Mouse (Mus musculus): ENCODE measurements at regions not wholly inside any gene's neighbourhood (a gene's known extent, or its start where the extent isn't known, plus 50 kb on each side); places are given as distances from the start of the nearest gene placed in this dataset.

GRCm38 (mm10) chr16:85347621-85348020 is 174.1 kb upstream of the App start:
- H3K9ac ChIP-seq (replicated peaks; ENCODE audit: low read depth, low read length), result no peak overlapping the region
- no peaks in the 10 kb centered on the region for H3K36me3 ChIP-seq (ENCODE audit: control insufficient read depth, insufficient read depth, low read length)
- H3K4me1 ChIP-seq (ENCODE audit: control insufficient read depth, insufficient read depth, low read length), result no peaks in the 10 kb centered on the region
- 83% methylated on average over 4 of the region's 4 CpGs for WGBS
- no peak overlapping the region for H3K4me2 ChIP-seq (ENCODE audit: low read depth, low read length)
- H3K9me3 ChIP-seq (ENCODE audit: control insufficient read depth, low read length), result no peaks in the 10 kb centered on the region
- H3K27ac ChIP-seq (ENCODE audit: low read depth, low read length), result no peak overlapping the region
- no peak for ATAC-seq (ENCODE audit: low read depth)
- H3K4me3 ChIP-seq (ENCODE audit: low read depth, low read length), result no peak overlapping the region
- no peaks in the 10 kb centered on the region for H3K27me3 ChIP-seq (ENCODE audit: control insufficient read depth, insufficient read depth, low read length)

DNA sequence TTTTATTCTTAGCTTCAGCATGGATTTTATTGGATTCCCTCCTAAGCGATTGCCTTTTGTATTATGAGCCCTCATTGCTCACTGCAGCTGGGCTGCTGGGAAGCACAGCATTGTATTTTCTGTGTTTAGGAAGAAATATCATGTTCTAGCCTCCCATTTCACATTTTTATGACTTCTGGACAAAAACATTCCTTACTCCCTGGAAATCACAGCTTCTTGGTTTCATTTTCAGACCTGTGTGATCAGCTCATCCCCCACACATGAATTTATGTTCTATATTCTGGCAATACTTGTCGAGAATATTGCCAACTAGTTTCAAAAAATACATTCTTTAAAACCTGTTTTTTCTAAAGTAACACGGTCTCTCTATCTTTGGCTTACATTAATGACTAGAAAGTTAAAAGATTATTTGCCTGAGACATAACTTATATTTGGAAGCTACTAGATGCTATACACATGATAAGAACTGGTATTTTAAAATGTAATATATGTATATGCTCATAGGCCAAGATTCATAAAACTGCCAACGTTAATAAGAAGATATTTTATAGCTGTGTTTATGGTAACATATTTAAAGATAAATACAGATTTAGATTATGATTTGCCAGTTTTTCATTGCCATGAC is 163.0 kb upstream of the App start:
- 81% methylated on average over 4 of the region's 4 CpGs for WGBS
- Histone ChIP-seq H3K27ac (ENCODE audit: low read depth, low read length) (no peak overlapping the region), H3K9me3 (ENCODE audit: control insufficient read depth, low read length) (no peaks in the 10 kb centered on the region), H3K4me2 (ENCODE audit: low read depth, low read length) (no peak overlapping the region), H3K4me1 (ENCODE audit: control insufficient read depth, insufficient read depth, low read length) (no peaks in the 10 kb centered on the region), H3K36me3 (ENCODE audit: control insufficient read depth, insufficient read depth, low read length) (no peaks in the 10 kb centered on the region), H3K9ac (replicated peaks; ENCODE audit: low read depth, low read length) (no peak overlapping the region), H3K4me3 (ENCODE audit: low read depth, low read length) (no peak overlapping the region), H3K27me3 (ENCODE audit: control insufficient read depth, insufficient read depth, low read length) (no peaks in the 10 kb centered on the region)
- no peak for ATAC-seq (ENCODE audit: low read depth)

GRCm38 (mm10) chr16:85333543-85333942 is 160.0 kb upstream of the App start:
- Histone ChIP-seq H3K9ac (replicated peaks; ENCODE audit: low read depth, low read length) (no peak overlapping the region), H3K27ac (ENCODE audit: low read depth, low read length) (no peak overlapping the region), H3K9me3 (ENCODE audit: control insufficient read depth, low read length) (no peaks in the 10 kb centered on the region), H3K27me3 (ENCODE audit: control insufficient read depth, insufficient read depth, low read length) (no peaks in the 10 kb centered on the region), H3K4me1 (ENCODE audit: control insufficient read depth, insufficient read depth, low read length) (no peaks in the 10 kb centered on the region), H3K4me3 (ENCODE audit: low read depth, low read length) (no peak overlapping the region), H3K4me2 (ENCODE audit: low read depth, low read length) (no peak overlapping the region), H3K36me3 (ENCODE audit: control insufficient read depth, insufficient read depth, low read length) (no peaks in the 10 kb centered on the region)
- WGBS, result 70% methylated on average over 3 of the region's 3 CpGs
- ATAC-seq (ENCODE audit: low read depth), result no peak

DNA sequence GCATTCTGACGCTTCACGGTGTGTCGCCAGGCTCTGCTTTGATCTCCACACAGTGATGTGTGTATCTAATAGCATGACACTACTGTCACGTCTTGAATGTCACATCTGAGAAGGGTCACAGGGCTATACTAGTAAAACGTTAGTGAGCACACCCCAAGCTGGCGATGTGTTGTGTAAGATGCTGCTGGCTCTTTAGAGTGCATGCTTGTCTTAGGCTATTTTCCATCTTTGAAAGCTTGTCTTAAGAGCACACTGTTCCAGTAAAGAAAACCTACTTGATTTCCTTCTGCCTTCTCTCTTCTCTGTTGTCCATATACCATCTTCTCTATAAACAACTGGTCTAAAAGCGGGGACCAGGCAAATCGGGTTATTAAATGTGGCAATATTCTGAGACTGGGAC is 138.5 kb upstream of the App start:
- Histone ChIP-seq H3K9me3 (ENCODE audit: control insufficient read depth, low read length) (no peaks in the 10 kb centered on the region), H3K27me3 (ENCODE audit: control insufficient read depth, insufficient read depth, low read length) (no peaks in the 10 kb centered on the region), H3K4me3 (ENCODE audit: low read depth, low read length) (no peak overlapping the region), H3K4me1 (ENCODE audit: control insufficient read depth, insufficient read depth, low read length) (no peaks in the 10 kb centered on the region), H3K36me3 (ENCODE audit: control insufficient read depth, insufficient read depth, low read length) (no peaks in the 10 kb centered on the region), H3K9ac (replicated peaks; ENCODE audit: low read depth, low read length) (no peak overlapping the region), H3K27ac (ENCODE audit: low read depth, low read length) (no peak overlapping the region), H3K4me2 (ENCODE audit: low read depth, low read length) (no peak overlapping the region)
- WGBS, result 73% methylated on average over 8 of the region's 8 CpGs
- ATAC-seq (ENCODE audit: low read depth), result no peak

GRCm38 (mm10) chr16:85309493-85309892 is 135.9 kb upstream of the App start:
- Histone ChIP-seq H3K4me2 (ENCODE audit: low read depth, low read length) (no peak overlapping the region), H3K9ac (replicated peaks; ENCODE audit: low read depth, low read length) (no peak overlapping the region), H3K4me3 (ENCODE audit: low read depth, low read length) (no peak overlapping the region), H3K27ac (ENCODE audit: low read depth, low read length) (no peak overlapping the region), H3K4me1 (ENCODE audit: control insufficient read depth, insufficient read depth, low read length) (no peaks in the 10 kb centered on the region), H3K36me3 (ENCODE audit: control insufficient read depth, insufficient read depth, low read length) (no peaks in the 10 kb centered on the region), H3K27me3 (ENCODE audit: control insufficient read depth, insufficient read depth, low read length) (no peaks in the 10 kb centered on the region), H3K9me3 (ENCODE audit: control insufficient read depth, low read length) (no peaks in the 10 kb centered on the region)
- peak; percentile 56; the same call in 1 of the 2 replicates for ATAC-seq (ENCODE audit: low read depth)
- 30% methylated on average over 3 of the region's 3 CpGs for WGBS

DNA sequence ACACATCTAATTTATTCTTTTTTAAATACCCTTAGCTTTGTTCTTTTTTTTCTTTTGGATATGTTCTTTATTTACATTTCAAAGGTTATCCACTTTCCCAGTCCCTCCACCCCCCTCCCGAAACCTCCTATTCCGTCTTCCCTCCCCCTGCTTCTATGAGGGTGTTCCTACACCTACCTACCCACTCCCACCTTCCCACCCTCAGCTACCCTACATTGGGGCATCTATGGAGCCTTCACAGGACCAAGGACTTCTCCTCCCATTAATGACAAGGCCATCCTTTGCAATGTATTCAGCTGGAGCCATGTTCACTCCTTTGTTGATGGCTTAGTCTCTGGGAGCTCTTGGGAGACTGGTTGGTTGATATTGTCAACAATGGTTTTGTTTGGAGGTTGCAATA is 134.9 kb upstream of the App start:
- no peak overlapping the region for H3K27ac ChIP-seq (ENCODE audit: low read depth, low read length)
- H3K36me3 ChIP-seq (ENCODE audit: control insufficient read depth, insufficient read depth, low read length), result no peaks in the 10 kb centered on the region
- no peaks in the 10 kb centered on the region for H3K4me1 ChIP-seq (ENCODE audit: control insufficient read depth, insufficient read depth, low read length)
- H3K9me3 ChIP-seq (ENCODE audit: control insufficient read depth, low read length), result no peaks in the 10 kb centered on the region
- H3K4me3 ChIP-seq (ENCODE audit: low read depth, low read length), result no peak overlapping the region
- no peaks in the 10 kb centered on the region for H3K27me3 ChIP-seq (ENCODE audit: control insufficient read depth, insufficient read depth, low read length)
- no peak overlapping the region for H3K9ac ChIP-seq (replicated peaks; ENCODE audit: low read depth, low read length)
- no peak overlapping the region for H3K4me2 ChIP-seq (ENCODE audit: low read depth, low read length)
- peak; percentile 33; the same call in 1 of the 2 replicates for ATAC-seq (ENCODE audit: low read depth)
- 23% methylated on average over 2 of the region's 2 CpGs for WGBS

- Histone ChIP-seq H3K4me1 (ENCODE audit: control insufficient read depth, insufficient read depth, low read length) (no peaks in the 10 kb centered on the region), H3K9me3 (ENCODE audit: control insufficient read depth, low read length) (no peaks in the 10 kb centered on the region), H3K27ac (ENCODE audit: low read depth, low read length) (no peak overlapping the region), H3K27me3 (ENCODE audit: control insufficient read depth, insufficient read depth, low read length) (no peaks in the 10 kb centered on the region), H3K4me2 (ENCODE audit: low read depth, low read length) (no peak overlapping the region), H3K9ac (replicated peaks; ENCODE audit: low read depth, low read length) (no peak overlapping the region), H3K36me3 (ENCODE audit: control insufficient read depth, insufficient read depth, low read length) (no peaks in the 10 kb centered on the region), H3K4me3 (ENCODE audit: low read depth, low read length) (no peak overlapping the region)
- peak; percentile 87 for ATAC-seq (ENCODE audit: low read depth)
- 7% methylated on average over 7 of the region's 7 CpGs for WGBS
Measured at GRCm38 (mm10) chr16:85307940-85308339, 134.4 kb upstream of the App start.

- no peaks in the 10 kb centered on the region for H3K36me3 ChIP-seq (ENCODE audit: control insufficient read depth, insufficient read depth, low read length)
- no peaks in the 10 kb centered on the region for H3K9me3 ChIP-seq (ENCODE audit: control insufficient read depth, low read length)
- no peaks in the 10 kb centered on the region for H3K27me3 ChIP-seq (ENCODE audit: control insufficient read depth, insufficient read depth, low read length)
- peak; percentile 87; the same call in 1 of the 2 replicates for ATAC-seq (ENCODE audit: low read depth)
- H3K27ac ChIP-seq (ENCODE audit: low read depth, low read length), result no peak overlapping the region
- no peak overlapping the region for H3K4me2 ChIP-seq (ENCODE audit: low read depth, low read length)
- 45% methylated on average over 13 of the region's 13 CpGs for WGBS
- no peak overlapping the region for H3K4me3 ChIP-seq (ENCODE audit: low read depth, low read length)
- no peak overlapping the region for H3K9ac ChIP-seq (replicated peaks; ENCODE audit: low read depth, low read length)
- H3K4me1 ChIP-seq (ENCODE audit: control insufficient read depth, insufficient read depth, low read length), result no peaks in the 10 kb centered on the region
Measured at GRCm38 (mm10) chr16:85300092-85300853, 126.7 kb upstream of the App start.

GRCm38 (mm10) chr16:85298559-85298958 is 125.0 kb upstream of the App start:
- Histone ChIP-seq H3K9ac (replicated peaks; ENCODE audit: low read depth, low read length) (no peak overlapping the region), H3K27me3 (ENCODE audit: control insufficient read depth, insufficient read depth, low read length) (no peaks in the 10 kb centered on the region), H3K4me1 (ENCODE audit: control insufficient read depth, insufficient read depth, low read length) (no peaks in the 10 kb centered on the region), H3K36me3 (ENCODE audit: control insufficient read depth, insufficient read depth, low read length) (no peaks in the 10 kb centered on the region), H3K27ac (ENCODE audit: low read depth, low read length) (no peak overlapping the region), H3K4me3 (ENCODE audit: low read depth, low read length) (no peak overlapping the region), H3K9me3 (ENCODE audit: control insufficient read depth, low read length) (no peaks in the 10 kb centered on the region), H3K4me2 (ENCODE audit: low read depth, low read length) (no peak overlapping the region)
- no peak for ATAC-seq (ENCODE audit: low read depth)
- WGBS, result 68% methylated on average over 2 of the region's 2 CpGs

All from neural tube, embryonic 14.5 days (tissue).